Mouse (Mus musculus) thymus, adult 18-20 months (tissue): ENCODE data around the gene Krt8.
A peak's percentile ranks its signal among the peaks of the same experiment; 100 is the strongest.

Experiments used
- DNase-seq, 2 experiments: peaks; one replicate each; pipeline ENCODE4 v3.0.0; 2022; ENCODE audit warnings: mixed read lengths in 2 of 2

Krt8 gene

DNA sequence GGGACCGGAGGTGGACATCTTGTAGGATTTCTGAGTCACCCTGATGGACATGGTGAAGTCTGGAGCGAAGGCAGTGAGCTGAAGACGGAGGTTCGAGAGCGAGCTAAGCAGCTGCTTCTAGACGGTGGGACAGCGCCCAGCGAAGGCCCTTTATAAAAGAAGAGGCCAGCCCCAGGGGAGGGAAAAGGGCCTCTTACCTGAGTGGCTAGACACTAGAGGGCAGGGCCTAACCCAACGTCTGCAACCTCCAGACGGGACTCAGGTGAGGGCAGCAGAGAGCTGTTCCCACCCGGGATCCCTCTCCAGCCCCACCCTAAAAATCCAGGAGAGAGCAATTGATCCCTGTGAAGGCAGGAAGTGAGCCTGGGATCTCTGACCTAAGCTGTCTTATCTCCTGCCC, at the start of gene Krt8:
Gene Krt8 (minus strand): TSS at position 294 of the 400 bp plus-strand sequence.
- no peak for DNase-seq

GRCm38 (mm10) chr15:102051920-102052683, 47.8 kb upstream of the Krt8 start:
- DNase-seq = peak; percentile 20 to 36

DNA sequence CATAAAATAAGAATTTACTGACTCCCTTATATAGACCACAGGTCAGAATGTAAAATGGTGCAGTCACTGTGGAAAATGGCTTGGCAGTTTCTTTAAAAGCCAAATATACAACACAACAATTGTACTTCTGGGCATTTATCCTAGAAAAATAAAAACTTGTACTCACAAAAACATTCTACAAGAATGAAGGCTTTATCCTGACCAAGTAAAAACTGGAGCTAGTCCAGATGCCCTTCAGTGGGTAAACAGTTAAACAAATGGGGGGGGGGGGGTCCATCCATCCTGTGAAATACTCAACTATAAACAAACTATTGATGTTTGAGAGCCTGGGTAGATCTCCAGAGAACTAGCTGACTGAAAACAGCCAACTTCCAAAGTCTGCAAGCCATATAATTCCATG, 45.6 kb upstream of the Krt8 start:
- no peak for DNase-seq

DNA sequence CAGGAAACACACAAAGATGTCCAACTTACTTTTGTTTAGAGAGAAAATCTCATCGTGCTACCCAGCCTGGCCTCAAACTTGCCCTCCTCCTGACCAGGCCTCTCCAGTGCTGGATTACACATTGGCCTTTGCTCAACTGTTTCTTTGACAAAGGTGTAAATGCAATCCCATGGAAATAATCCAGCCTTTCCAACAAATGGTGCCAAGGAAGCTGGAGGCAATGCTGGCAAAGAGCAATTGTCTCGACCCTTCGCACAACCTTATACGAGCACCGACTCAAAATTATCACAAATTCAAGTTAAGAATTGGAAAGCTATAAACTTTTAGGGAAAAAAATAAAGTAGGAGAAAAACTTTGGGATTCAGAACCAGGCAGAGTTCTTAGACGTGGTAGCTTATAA, 43.7 kb upstream of the Krt8 start:
- no peak for DNase-seq

DNA sequence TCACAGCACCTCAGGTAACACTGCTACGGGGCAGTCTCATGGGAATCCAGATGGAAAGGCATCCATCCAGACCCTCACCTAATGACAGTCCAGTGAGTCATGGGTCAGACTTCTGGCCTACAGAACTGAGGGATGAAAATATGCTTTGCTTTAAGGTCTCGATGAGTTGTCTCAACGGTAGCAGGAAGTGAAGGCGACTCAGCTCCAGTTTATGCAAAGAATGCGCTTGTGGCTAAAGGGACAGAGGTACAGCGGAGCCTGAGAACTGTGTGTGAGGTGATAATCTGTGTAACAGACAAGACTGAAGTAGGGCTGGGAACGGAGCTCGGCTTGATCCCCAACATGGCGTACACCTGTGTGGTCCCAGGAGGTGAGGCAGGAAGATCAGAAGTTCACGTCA, 41.4 kb upstream of the Krt8 start:
- no peak for DNase-seq

DNA sequence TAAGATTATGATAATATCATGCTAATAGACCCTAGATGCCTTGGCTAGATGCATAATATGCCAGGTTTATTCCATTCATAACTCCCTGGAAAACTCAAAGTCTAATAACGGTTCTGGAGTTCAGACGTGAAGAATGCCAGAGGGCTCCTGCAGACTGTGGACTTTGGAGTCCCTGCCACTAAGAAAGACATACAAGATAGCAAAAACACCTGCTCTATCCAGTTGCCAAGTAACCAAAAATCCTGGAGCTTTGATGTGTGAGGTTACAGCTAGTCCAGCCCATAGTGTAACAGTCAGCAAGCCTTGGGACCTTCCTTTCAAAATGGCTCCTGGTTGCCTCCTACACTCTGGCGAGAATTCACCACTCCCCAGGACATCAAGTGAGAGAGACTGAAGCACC, 40.5 kb upstream of the Krt8 start:
- no peak for DNase-seq

DNA sequence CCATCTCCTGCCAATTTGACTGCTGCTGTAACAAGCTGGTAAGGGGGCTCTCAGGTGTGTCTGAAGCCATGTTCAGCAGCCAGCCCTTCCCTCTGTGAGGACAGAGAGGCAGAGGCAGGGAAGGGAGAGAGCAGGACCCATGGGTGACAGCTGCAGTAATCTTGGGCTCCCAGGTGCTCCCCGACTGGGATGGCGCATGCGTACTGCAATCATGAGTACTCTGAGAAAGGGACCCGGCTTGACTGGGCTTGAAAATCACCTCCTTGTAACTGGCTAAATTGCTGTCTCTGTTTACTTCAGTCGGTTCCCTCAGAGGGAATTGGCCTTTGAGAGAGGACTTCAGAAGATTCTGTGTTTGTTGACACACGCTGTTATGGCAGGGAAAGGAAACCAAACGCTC, 37.7 kb upstream of the Krt8 start:
- no peak for DNase-seq

DNA sequence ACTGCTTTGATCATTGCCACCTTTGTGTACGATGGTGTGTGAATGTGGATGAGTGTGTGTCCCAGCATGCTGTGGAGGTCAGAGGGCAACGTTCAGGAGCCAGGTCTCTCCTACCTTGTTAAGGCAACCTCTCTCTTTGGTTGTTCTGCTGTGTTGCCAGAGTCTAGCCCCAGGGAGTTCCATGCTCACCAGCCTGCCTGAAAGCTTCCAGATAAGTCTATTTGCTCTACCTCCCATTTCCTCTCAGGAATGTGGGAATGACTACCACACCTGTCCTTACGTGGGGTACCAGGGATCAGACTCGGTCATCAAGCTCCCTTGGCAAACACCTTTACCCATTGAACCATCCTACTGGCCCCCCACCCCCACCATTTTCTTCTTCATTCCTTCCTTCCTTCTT, 36.0 kb upstream of the Krt8 start:
- DNase-seq = no peak

DNA sequence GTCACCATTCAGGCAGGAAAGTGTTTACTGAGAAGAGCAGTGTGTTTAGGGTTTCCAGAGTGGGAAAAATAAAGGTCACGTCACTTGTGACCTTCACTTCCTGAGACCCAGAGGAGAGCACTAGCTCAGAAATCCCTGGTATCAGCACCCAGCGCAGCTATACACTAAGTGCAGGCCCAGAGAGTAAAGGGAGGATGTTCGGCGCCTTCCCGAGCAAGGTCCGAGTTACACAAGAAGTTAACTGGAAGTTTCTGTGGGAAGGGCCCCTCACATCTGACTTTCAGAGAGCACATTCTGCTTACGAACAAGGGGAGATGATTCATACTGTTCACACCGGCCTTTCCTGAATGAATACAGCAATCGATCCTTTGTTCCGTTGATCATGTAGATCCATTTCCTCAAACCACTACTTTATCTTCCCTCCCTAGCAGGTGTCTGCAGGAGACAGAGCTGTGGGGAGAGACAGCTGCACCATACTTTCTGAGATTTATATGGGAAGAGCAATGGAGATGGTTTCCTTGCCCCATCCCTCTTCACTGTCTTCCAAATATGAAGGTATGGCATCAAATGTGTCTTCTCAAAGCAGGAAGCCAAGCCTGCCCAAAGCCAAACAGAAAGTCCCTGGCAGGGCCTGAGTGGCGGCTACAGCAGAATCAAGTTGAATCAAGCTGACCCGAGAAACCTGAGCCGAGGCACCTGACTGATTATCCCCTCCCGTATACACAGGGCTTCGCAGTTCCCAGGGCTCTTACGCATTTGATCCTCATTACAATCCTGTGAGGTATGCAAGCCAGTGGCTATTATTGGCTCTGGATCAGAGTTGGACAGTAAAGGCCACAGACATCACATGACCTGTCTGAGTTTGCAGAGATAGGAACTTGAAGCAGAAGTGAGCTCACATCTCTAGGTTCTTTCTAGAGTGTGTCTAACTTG, 30.1 kb upstream of the Krt8 start:
- no peak for DNase-seq

- DNase-seq = no peak
Observed at GRCm38 (mm10) chr15:102028040-102028439, 23.8 kb upstream of the Krt8 start, which contains the start of gene Krt18. Gene Krt18, plus strand, starts transcription at chr15:102028180.

- DNase-seq = no peak
Observed at GRCm38 (mm10) chr15:102026430-102026829, 22.1 kb upstream of the Krt8 start.

- DNase-seq = no peak
Observed at GRCm38 (mm10) chr15:102025136-102025872, 21.0 kb upstream of the Krt8 start.

DNA sequence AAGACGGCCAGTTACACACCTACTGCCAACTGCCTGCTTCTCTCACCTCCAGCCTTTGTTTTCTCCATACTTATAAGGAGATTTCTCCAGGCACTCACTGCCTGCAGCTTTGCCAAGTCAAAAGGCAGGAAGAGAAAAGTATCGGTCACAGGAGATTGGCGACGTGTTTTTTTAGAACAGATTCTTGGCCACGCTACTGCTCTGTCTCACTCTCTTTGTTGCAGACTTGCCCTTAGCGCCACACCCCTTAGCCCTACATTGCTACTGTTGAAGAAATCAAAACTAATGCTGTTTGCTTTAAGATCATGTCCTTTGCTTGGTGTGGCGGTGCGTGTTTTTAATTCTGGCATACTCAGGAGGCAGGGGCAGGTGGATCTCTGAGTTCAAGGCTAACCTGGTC, 19.6 kb upstream of the Krt8 start:
- no peak for DNase-seq

- DNase-seq = no peak
Observed at GRCm38 (mm10) chr15:102022481-102022880, 18.2 kb upstream of the Krt8 start.

- no peak for DNase-seq
Observed at GRCm38 (mm10) chr15:102017918-102018463, 13.7 kb upstream of the Krt8 start.

DNA sequence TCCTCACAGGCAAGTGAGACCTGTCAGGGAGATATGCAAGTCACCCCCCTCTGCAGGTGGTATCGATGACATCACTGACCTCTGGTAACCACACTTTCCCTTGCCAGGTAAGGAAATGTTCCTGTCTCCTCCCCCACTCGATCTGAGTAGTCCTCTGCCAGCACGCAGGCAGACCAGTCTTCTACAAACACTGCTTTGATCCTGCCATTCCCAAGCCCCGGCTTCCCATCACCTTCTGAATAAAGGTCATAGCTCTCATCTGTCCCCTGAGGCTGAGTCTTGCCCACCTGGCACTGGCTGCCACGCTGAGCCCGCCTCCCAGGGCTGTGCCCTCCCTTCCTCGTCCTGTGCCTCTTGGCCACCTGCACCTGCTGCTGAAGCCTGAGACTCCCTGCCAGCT, 12.5 kb upstream of the Krt8 start:
- DNase-seq = no peak

GRCm38 (mm10) chr15:102016096-102016495, 11.8 kb upstream of the Krt8 start:
- DNase-seq = no peak

DNA sequence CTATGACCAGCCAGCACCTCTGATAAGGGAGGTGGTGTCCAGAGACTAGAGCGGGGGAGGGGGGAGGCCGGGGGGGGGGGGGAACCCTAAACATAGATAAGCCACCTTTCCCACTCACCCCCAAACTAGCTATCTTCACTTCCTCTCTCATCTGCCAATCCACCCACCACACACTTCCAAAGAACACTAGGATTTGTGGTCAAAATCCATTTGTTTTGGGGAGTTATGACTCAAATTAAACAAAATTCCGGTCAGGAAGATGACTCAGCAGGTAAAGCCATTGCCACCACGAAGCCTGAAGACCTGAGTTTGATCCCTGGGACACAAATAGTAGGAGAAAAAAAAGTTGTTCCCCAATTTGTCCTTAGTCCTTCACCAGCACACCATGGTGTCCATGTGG, 10.6 kb upstream of the Krt8 start:
- DNase-seq = no peak

GRCm38 (mm10) chr15:102013651-102014050, 9.4 kb upstream of the Krt8 start:
- DNase-seq = no peak

DNA sequence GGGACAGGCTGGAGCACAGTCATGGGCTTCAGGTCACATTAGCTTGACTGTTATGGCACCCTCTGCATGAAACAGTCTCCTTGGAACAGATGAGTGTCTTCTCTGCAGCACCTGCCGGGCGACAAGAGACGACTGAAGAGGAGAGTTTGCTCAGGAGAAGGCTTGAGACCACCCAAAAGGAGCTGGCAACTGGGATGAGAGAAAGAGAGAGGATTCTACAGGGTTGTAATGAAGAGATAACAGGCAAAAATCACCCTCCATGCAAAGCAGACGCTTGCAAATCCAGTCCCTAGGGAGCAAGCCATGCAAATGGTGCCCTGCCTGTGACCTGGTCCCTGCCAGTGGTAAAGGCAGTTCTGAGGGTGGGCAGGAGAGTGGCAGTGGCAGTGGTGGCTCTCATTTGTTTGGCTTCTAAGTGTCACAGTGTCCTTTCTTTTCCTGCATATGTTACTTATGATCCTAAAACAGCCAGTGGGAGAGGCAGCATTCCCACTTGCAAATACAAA, 8.0 kb upstream of the Krt8 start:
- no peak for DNase-seq

GRCm38 (mm10) chr15:102010569-102011245, 6.4 kb upstream of the Krt8 start:
- no peak for DNase-seq
